Mouse (Mus musculus): ENCODE results near the gene Dapk2.

DNA sequence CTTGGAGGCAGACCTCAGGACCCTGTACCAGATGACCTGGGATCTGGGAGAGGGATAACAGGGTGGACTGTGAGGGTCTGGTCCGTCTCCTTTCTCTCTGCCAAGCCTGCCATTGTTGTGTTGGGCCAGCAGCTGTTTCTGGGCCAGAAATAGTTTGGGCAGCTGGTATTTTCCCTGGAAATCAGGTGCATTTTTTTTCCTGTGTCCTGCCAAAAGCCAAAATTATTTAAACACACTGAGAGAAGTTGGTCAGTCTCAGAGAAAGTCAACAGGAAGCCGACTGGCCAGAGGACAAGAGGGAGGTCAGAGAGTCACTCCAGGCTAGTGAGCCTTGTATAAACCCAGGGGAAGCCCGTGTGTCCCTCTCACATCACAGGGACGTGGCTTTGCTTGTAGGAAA lies 87.7 kb downstream of the Dapk2 start:
- TF ChIP-seq POLR2A (IDR thresholded peaks at IDR 0.05; ENCODE audit: low read depth, low read length) (no peak), CTCF (IDR thresholded peaks at IDR 0.05; ENCODE audit: borderline replicate concordance, insufficient read depth, low read length) (no peak)
